Mouse (Mus musculus): ENCODE results near the gene Cd200r4.

GRCm38 (mm10) chr16:44818010-44818409, 6.5 kb downstream of the Cd200r4 start:
- no peak for TF ChIP-seq GATA1 (IDR thresholded peaks at IDR 0.05; ENCODE audit: low read length)
- TF ChIP-seq TAL1 (IDR thresholded peaks at IDR 0.05; ENCODE audit: low read length), result no peak
